Mouse (Mus musculus) cerebellum, adult 2 months (tissue): ENCODE measurements around the gene Dapk1.

ENCODE experiments used
- CTCF ChIP-seq: fragments of 200-500 bp; IDR thresholded peaks from 2 replicates; pipeline ENCODE4 v1.5.1; 2011; ENCODE audit warnings: low read depth, mild to moderate bottlenecking, control low read depth, low read length, moderate library complexity, borderline replicate concordance; ENCODE audit not compliant: insufficient read depth
- POLR2A ChIP-seq: fragments of 200-500 bp; IDR thresholded peaks from 2 replicates; pipeline ENCODE4 v1.6.1; 2011; ENCODE audit warnings: low read length, control low read depth, borderline replicate concordance; ENCODE audit not compliant: insufficient read depth

- TF ChIP-seq CTCF (no peak), POLR2A (no peak)
Measured at GRCm38 (mm10) chr13:60755251-60755650, 153.5 kb downstream of the Dapk1 start.
